Mouse (Mus musculus) liver, embryonic 14.5 days (tissue): ENCODE measurements around the gene Hps1.

Source experiments
- CTCF ChIP-seq: IDR thresholded peaks from 2 replicates; pipeline ENCODE4 v1.5.1; 2016; ENCODE audit warnings: antibody characterized with exemption, low read depth, control low read depth
- EP300 ChIP-seq: IDR thresholded peaks from 2 replicates; pipeline ENCODE4 v1.6.1; 2016; ENCODE audit warnings: antibody characterized with exemption, low read depth

DNA sequence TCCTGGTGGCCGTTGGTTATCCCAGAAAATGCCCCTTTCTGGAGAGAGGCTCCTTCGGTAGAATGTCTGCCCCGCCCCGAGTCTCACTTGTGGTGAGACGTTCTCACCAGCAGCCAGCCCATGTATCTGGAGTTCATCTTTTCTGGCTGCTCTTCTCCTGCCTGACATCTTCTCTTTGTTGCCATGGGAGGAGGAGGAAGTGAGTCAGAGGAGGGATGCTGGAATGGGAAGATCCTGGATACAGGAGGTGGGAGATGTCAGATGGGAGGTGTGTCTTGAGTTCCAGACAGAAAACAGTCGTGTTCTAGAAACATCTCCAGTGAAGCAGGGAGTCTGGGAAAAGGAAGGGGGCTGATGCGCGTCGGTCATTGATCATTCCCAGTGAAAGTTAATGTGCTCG lies 29.7 kb upstream of the Hps1 start:
- TF ChIP-seq CTCF, result no peak
- TF ChIP-seq EP300, result no peak
